Mouse (Mus musculus) kidney, adult 11 months (tissue): ENCODE results near the gene Gm11397.
"Not testable (repeated sequence)": the region's sequence is repeated elsewhere in the genome, so short reads cannot be mapped to it uniquely, and the experiment has no call there.

Source experiments
- DNase-seq: peaks from one replicate; pipeline ENCODE4 v3.0.0; 2022

Gm11397 gene

DNA sequence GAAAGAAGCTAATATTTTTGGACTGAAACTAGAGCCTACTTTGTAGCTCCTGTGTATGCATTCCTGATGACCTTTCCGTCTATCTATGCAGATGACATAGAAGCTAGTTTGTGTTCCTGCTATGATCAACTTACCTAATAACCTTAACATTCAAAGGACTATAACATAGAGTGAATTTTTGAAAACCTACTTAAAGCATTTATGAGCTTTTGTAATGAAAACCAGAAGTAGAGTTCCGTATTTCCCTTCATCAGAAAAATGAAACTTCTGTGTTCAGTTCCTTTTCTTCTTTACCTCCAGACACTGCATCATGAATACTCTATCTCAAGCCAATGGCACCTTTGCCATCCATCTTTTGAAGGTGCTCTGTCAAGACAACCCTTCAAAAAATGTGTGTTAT, at the start of gene Gm11397:
Gm11397 (plus strand) TSS at position 301 of the 400 bp plus-strand sequence.
- DNase-seq: not testable (repeated sequence)

DNA sequence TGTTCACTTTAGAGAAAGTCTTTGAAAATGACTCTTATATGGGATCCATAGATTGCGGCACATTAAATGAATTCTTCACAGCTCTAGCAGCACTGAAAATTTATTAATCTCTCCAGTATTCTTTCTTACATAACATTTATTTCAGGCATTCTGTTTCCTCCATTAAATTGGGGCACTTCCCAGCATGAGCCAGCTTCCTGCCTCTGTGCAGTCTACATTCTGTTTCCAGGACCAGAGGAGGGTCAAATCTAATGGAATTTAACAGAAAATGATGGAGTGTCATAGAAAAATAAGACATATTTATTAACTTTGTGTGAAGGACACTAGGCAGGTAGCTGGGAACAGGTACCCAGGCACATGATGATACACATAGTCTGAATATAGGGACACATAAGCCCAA, 38.9 kb upstream of the Gm11397 start:
- not testable (repeated sequence) for DNase-seq

DNA sequence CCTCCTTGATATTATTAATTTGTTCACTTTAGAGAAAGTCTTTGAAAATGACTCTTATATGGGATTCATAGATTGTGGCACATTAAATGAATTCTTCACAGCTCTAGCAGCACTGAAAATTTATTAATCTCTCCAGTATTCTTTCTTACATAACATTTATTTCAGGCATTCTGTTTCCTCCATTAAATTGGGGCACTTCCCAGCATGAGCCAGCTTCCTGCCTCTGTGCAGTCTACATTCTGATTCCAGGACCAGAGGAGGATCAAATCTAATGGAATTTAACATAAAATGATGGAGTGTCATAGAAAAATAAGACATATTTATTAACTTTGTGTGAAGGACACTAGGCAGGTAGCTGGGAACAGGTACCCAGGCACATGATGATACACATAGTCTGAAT, 37.2 kb downstream of the Gm11397 start:
- DNase-seq: not testable (repeated sequence)
